Mouse (Mus musculus) liver, adult 2 months (tissue): Measurements from ENCODE around the gene Bag1. TPM values are rescaled to one million over a fixed set of nuclear protein-coding genes. Genes with fewer than 3 reads are reported as not detected.

ENCODE experiments used
- DNase-seq: peaks from one replicate; pipeline ENCODE4 v3.0.0-alpha.2; 2011; ENCODE audit warnings: low read depth, low spot score; ENCODE audit errors: extremely low read depth
- H3K27ac ChIP-seq: fragments of 200-500 bp; replicated peaks from 2 replicates; pipeline ENCODE4 v1.5.1; 2012; ENCODE audit warnings: low read depth, mild to moderate bottlenecking, control low read depth, inconsistent platforms, low read length; ENCODE audit not compliant: insufficient read depth
- H3K27me3 ChIP-seq: fragments of 200-500 bp; 2 replicates; pipeline ENCODE4 v1.6.1; 2012; ENCODE audit warnings: mild to moderate bottlenecking, moderate library complexity, low read length, inconsistent platforms; ENCODE audit not compliant: control insufficient read depth, insufficient read depth
- H3K36me3 ChIP-seq: fragments of 200-500 bp; 2 replicates; pipeline ENCODE4 v1.6.1; 2012; ENCODE audit warnings: low read length, inconsistent platforms; ENCODE audit not compliant: control insufficient read depth, insufficient read depth
- H3K4me1 ChIP-seq: fragments of 200-500 bp; 2 replicates; pipeline ENCODE4 v1.6.1; 2011; ENCODE audit warnings: low read length; ENCODE audit not compliant: control insufficient read depth, insufficient read depth
- H3K4me3 ChIP-seq: fragments of 200-500 bp; 2 replicates; pipeline ENCODE4 v1.5.1; 2011; ENCODE audit warnings: low read depth, mild to moderate bottlenecking, control low read depth, low read length, moderate library complexity; ENCODE audit not compliant: insufficient read depth
- H3K79me2 ChIP-seq: fragments of 200-500 bp; 2 replicates; pipeline ENCODE4 v1.6.1; 2012; ENCODE audit warnings: inconsistent platforms, mild to moderate bottlenecking, low read length, moderate library complexity; ENCODE audit not compliant: control insufficient read depth, insufficient read depth
- H3K9ac ChIP-seq: fragments of 200-500 bp; 2 replicates; pipeline ENCODE4 v1.6.1; 2012; ENCODE audit warnings: low read depth, mild to moderate bottlenecking, control low read depth, inconsistent platforms, low read length
- CTCF ChIP-seq: fragments of 200-500 bp; IDR thresholded peaks from 2 replicates; pipeline ENCODE4 v1.5.1; 2011; ENCODE audit warnings: low read depth, low read length, control low read depth
- POLR2A ChIP-seq: fragments of 200-500 bp; IDR thresholded peaks from 2 replicates; pipeline ENCODE4 v1.6.1; 2011; ENCODE audit warnings: low read length, control low read depth; ENCODE audit not compliant: insufficient read depth; ENCODE audit errors: extremely low read depth
- WGBS: fragments of 180-500 bp; shearing (Covaris S2); methylation state at CpG from one replicate; pipeline ENCODE4 v1.1.7; 2018; 5-methylcytosine and 5-hydroxymethylcytosine counted together
- polyA plus RNA-seq: library from polyadenylated mRNA; depleted of rRNA; stranded (reverse); fragments of >200 nt; gene quantifications from 2 replicates; pipeline ENCODE4 v1.2.3, GENCODE M21; 2012; rRNA removed
- total RNA-seq: library from RNA; depleted of rRNA; stranded (reverse); fragments of >200 nt; gene quantifications from 2 replicates; pipeline ENCODE4 v1.2.3, GENCODE M21; 2014; rRNA removed

Gene Bag1
- 88.7 and 101 TPM in 2 replicates for total RNA-seq
- polyA plus RNA-seq = 59.6 and 75.9 TPM in 2 replicates

- no peaks in the 10 kb centered on the region for H3K27me3 ChIP-seq
- peak within 1 kb of the TSS; percentile 71 for H3K4me3 ChIP-seq
- H3K9ac ChIP-seq = peak within 1 kb of the TSS; percentile 88
- peak within 1 kb of the TSS; percentile 73 for H3K27ac ChIP-seq
- H3K36me3 ChIP-seq = peaks cover 31% of the 10 kb centered on the region
- peaks cover 4% of the 10 kb centered on the region for H3K4me1 ChIP-seq
- DNase-seq = peak; percentile 95
- WGBS = under 1% methylated on average over 50 of the region's 50 CpGs
- H3K79me2 ChIP-seq = peaks cover 10% of the 10 kb centered on the region; the same call in 1 of the 2 replicates
- TF ChIP-seq CTCF (peak; percentile 10; the same call in 1 of the 2 replicates), POLR2A (peak; percentile 90)
These were observed at the start of gene Bag1, which contains the start of gene Chmp5 for GRCm38 (mm10) chr4:40948160-40948708. Bag1 (minus strand) TSS chr4:40948294. Chmp5 (plus strand) TSS chr4:40948407.

- peaks cover 84% of the 10 kb centered on the region for H3K36me3 ChIP-seq
- H3K4me3 ChIP-seq = no peak overlapping the region
- H3K4me1 ChIP-seq = no peaks in the 10 kb centered on the region
- no peak for TF ChIP-seq POLR2A
- no peak for TF ChIP-seq CTCF
- DNase-seq = no peak
- WGBS = 97% methylated on average over 6 of the region's 6 CpGs
- no peaks in the 10 kb centered on the region for H3K27me3 ChIP-seq
- H3K9ac ChIP-seq = no peak overlapping the region
- no peaks in the 10 kb centered on the region for H3K79me2 ChIP-seq
- no peak overlapping the region for H3K27ac ChIP-seq
These were observed 48.2 kb upstream of the Bag1 start for GRCm38 (mm10) chr4:40996302-40996701.

- Histone ChIP-seq H3K4me3 (no peak overlapping the region), H3K27me3 (no peaks in the 10 kb centered on the region), H3K9ac (no peak overlapping the region), H3K4me1 (no peaks in the 10 kb centered on the region), H3K36me3 (peaks cover 78% of the 10 kb centered on the region), H3K79me2 (no peaks in the 10 kb centered on the region), H3K27ac (no peak overlapping the region)
- DNase-seq = no peak
- 86% methylated on average over 6 of the region's 6 CpGs for WGBS
- no peak for TF ChIP-seq CTCF
- no peak for TF ChIP-seq POLR2A
These were observed 41.5 kb upstream of the Bag1 start for GRCm38 (mm10) chr4:40989633-40990032.

- peaks cover 4% of the 10 kb centered on the region; the same call in 1 of the 2 replicates for H3K79me2 ChIP-seq
- no peak overlapping the region for H3K4me3 ChIP-seq
- WGBS = 15% methylated on average over 1 of the region's 1 CpGs
- H3K36me3 ChIP-seq = peaks cover 63% of the 10 kb centered on the region
- no peak overlapping the region for H3K9ac ChIP-seq
- no peak overlapping the region for H3K27ac ChIP-seq
- TF ChIP-seq CTCF = no peak
- no peak for TF ChIP-seq POLR2A
- no peaks in the 10 kb centered on the region for H3K27me3 ChIP-seq
- no peaks in the 10 kb centered on the region for H3K4me1 ChIP-seq
- peak; percentile 68 for DNase-seq
These were observed 35.6 kb upstream of the Bag1 start for GRCm38 (mm10) chr4:40983686-40984085.

GRCm38 (mm10) chr4:40982486-40982885 is 34.4 kb upstream of the Bag1 start:
- Histone ChIP-seq H3K36me3 (peaks cover 63% of the 10 kb centered on the region), H3K27me3 (no peaks in the 10 kb centered on the region), H3K4me3 (no peak overlapping the region), H3K4me1 (no peaks in the 10 kb centered on the region), H3K79me2 (peaks cover 4% of the 10 kb centered on the region; the same call in 1 of the 2 replicates), H3K27ac (no peak overlapping the region), H3K9ac (no peak overlapping the region)
- no peak for DNase-seq
- TF ChIP-seq CTCF = no peak
- no peak for TF ChIP-seq POLR2A
- WGBS = 39% methylated on average over 3 of the region's 3 CpGs

GRCm38 (mm10) chr4:40979430-40979829 is 31.3 kb upstream of the Bag1 start:
- no peak overlapping the region for H3K4me3 ChIP-seq
- H3K36me3 ChIP-seq = peaks cover 42% of the 10 kb centered on the region
- TF ChIP-seq POLR2A = no peak
- no peak for TF ChIP-seq CTCF
- H3K9ac ChIP-seq = no peak overlapping the region
- peaks cover 10% of the 10 kb centered on the region; the same call in 1 of the 2 replicates for H3K79me2 ChIP-seq
- H3K4me1 ChIP-seq = peaks cover 14% of the 10 kb centered on the region
- H3K27ac ChIP-seq = no peak overlapping the region
- 89% methylated on average over 1 of the region's 1 CpGs for WGBS
- no peak for DNase-seq
- H3K27me3 ChIP-seq = no peaks in the 10 kb centered on the region
